Mouse (Mus musculus) layer of hippocampus, postnatal 36 days (tissue): ENCODE results near the gene Pot1b. TPM values are rescaled to one million over a fixed set of nuclear protein-coding genes. Genes with fewer than 3 reads are reported as not detected.

ENCODE experiments used
- DNase-seq, 2 experiments: peaks; one replicate each; pipeline ENCODE4 v3.0.0; 2022
- total RNA-seq, 2 experiments: library from RNA; stranded (reverse); gene quantifications; 2 replicates each; pipeline ENCODE4 v1.2.3; 2021

The Pot1b gene
- 1 to 10 TPM; 6.6 to 7.9 TPM for total RNA-seq

DNA sequence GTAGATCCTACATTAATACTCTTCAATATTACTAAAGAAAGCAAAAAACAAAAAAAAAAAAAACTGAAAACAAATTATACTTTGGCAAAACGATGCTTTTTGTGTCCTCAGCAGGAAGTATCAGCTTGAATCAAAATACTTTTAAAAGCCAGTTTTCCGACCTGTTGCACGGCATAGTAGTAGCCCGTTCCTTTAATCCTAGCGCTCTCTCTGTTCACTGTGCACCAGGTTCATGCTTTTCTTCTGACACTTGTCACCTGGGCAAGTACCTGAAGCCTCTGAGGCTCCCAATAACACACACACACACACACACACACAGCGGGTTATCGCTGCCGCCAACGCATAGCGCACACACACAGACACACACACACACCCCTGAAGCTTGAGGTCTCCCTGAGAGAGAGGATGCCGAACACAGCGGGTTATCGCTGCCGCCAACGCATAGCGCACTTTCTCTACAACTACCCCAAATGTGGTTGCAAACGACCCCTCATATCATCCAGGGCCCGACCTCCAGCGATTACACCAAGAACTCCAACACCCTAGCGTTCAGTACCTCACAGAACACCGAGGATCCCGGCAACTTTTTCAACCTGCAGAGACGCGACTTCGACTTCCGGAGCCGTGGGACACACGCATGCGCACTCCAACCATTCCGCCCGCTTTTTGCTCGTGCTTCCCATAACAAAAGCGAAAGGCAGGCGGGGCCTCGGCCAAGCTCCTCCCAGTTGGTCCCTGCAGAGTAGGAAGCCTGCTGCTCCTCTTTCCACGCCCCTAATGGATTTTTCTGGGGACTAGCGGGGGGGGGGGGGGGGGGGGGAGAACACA is at the start of gene Pot1b:
TSS of gene Pot1b (minus strand) at position 645 of the 828 bp plus-strand sequence.
- peak; percentile 94 to 95 for DNase-seq

DNA sequence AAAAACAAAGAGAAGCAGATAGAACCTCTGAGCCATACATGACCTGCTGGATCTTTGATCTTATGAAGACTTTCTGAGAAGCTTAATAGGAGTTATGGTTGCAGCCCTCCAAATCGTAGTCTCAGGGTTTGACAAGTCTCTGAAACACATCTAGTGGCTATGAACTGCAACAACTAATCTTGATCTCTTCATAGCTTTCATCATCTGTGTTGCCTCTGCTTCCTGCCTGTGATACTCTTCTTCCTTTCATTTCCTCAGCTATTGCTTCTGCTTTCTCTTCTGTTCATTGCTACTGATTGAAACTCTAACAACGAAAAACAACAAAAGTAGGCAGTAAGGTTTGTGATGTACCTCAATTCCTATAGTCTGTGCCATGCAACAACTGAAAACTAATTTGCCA is 38.7 kb upstream of the Pot1b start:
- DNase-seq, result no peak

DNA sequence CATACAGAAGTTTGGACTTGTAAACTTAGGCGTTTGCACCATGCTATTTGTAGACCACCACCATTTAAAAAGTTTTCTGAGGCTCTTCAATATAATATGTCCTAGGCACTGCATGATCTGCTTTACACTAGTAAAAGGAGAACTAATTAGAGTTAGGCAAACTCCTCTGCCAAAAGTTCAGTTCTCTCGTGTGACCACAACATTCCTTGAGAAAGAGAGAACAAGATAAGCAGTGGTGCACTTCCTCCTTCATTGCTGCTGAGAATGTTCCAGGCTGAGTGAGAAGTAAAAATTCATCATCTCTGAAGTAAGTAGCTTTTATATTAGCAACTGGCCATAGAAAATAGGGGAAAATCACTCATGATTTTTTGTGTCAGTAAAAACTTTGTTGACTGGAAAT is 37.4 kb upstream of the Pot1b start, which contains the start of gene Adgre4:
TSS of gene Adgre4 (plus strand) at position 199 of the 400 bp plus-strand sequence.
- DNase-seq, result no peak

DNA sequence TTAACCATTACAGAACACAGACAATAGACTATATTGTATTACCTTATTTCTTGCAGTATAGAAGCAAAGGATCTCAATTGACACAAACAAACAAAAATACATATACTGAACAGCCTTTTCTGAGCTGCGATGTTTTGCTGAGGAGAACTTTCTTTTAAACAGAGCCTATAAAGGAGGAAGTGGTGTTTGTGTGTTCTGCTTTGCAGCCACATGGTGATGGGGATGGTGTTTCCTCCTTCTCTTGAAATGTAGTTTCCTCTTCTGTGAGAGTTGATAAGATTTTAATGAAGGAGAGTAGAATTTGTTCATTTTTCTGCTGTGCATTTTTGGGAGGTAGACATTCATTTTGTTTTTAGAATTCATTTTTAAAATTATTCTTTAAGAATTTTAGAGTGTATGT is 24.2 kb upstream of the Pot1b start:
- no peak for DNase-seq

DNA sequence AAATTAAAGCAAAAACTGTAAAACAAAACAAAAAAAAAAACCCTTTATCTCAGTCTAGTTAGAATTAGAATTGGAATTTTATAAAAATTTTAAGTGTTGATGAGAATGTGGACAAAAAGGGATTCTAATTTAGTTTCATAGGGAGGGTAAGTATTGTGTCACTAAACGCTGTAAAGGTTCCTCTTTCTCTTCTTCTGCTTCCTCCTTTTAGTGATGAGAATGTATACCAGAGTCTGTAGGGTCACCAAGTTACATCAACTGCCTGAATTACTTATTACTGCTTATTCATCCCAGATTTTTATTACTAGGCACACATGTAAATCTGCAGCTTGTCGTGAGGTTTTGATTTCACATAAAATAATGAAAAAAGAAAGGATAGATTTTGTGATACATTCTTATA is 13.8 kb upstream of the Pot1b start:
- DNase-seq, result no peak

DNA sequence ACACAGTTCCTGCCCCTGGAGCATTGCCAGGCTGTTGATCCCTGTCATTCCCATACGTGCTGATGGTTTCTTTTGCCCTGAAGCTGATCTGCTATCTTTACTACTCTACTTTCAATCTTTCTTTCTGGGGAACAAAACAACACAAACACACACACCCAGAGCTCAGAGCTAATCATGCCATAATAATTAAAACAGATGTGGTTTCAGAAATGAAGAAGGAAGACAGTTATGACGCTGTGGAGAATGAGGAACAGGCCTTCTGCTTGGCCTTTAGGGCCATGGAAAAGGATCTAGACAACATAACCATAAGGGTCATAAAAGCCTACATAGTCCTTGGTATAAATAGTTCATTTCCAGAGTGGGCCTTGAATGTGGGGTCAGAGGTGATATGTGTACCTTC is 9.8 kb upstream of the Pot1b start:
- no peak for DNase-seq

DNA sequence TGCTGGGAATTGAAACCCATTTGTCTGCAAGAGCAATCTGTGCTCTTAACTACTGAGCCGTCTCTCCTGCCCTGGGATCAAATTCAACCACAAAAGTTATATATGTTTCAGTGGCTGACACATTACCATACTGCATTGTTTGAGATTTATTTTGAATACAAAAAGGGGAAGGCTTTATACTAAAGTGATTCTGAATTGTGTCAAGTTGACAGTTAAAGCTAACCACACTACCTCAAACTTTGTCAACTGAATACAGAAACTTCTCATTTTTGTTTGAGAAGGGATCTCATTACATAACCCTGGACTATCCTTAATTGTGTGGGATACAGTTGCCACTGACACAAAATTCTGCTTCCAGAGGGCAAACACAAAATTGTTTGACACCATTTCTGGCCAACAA is 8.8 kb upstream of the Pot1b start:
- no peak for DNase-seq

DNA sequence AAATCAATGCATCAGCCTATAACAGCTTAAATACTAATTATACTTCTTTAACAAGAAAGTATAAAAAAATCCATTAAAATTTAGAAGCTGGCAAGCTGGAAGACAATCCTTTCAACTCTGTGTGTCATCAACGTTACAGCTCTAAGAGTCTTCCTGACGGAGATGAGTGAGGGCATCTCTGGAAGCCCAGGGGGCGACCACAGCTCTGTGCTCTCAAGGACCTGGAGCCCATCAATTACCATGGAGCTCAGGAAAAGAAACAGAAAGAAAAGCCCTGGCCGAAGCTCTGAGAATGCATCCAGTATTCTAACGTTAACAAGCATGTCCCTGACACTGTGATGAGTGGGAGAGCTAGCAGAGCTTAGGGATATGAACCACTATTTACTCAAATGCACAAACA is 9.6 kb downstream of the Pot1b start:
- no peak for DNase-seq

DNA sequence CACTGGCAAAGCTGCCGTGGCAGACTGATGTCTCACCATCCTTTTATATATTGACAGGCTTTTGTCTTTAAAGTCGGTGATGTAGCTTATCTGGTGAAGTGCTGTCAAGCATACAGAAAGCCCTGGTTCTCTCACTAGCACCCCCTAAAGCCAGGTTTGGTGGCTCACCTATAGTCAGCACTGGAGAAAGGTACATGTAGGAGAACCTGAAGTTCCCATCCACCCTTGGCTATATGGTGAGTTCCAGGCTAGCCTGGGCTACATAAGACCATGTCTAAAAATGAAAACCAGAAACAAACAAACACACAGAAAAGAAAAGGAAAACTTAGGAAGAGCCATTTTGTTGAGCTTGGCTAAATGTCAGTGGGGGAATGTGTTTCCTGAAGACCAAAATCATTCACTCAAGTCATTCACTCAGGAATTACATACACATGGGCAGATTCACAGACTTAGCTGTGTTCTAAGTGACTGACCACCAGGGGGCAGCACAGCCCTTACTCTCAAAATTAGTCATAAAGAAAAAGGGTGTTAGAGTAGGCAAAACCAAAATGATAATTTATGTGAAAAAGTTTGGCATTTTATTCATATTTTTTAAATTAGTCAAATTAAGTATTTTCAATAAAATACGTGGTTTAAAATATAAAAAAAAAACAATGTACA is 10.1 kb downstream of the Pot1b start:
- DNase-seq, result peak; percentile 50 to 61

DNA sequence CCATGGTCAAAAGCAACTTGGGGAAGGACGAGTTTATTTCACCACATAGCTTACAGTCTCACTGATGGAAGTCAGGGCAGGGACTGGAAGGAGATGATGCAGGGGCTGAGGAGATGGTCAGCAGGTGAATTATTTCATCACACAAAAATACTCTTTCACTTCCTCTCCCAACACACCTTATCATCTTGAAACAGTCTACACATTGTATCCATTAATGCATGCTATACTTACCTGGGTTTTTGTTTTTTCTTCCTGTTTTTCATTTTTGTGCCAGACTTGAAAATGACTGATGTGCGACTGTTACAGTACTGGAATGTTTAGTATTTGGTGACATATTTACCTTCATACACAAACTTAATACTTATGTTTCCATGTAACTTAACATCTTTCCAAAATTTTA is 13.0 kb downstream of the Pot1b start:
- no peak for DNase-seq

DNA sequence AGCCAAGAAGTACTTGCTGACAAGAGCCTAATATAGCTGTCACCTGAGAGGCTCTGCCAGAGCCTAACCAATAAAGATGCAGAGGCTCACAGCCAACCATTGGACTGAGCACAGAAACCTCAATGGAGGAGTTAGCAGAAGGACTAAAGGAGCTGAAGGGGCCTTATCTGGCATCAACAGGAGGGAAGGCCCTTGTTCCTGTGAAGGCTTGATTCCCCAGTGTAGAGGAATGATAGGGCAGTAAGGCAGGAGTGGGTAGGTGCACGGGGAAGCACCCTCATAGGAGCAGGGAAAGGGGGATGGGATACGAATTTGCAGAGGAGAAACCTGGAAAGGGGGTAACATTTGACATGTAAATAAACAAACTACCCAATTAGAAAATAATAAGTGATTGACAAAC is 51.3 kb downstream of the Pot1b start:
- DNase-seq, result no peak

DNA sequence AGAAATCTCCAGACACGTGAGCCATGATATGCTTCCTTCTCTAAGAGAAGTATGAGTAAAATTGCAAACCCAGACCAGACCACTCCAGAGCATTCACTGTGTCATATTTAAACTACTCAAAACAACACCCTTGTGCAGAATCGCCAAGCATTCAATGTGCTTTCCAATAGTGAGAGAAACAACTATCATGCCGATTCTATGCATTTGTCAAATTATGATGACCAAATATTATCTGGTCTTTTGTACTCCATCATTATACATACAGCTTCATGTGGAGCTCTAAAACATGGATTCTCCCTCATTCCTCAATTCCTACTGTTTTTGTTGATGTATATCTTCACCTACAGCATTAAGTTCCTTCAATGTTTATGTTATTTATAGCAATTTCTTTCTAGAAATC is 87.3 kb downstream of the Pot1b start, which contains the start of gene Vmn2r118:
TSS of gene Vmn2r118 (minus strand) at position 101 of the 400 bp plus-strand sequence.
- DNase-seq, result no peak

Other genes with a start within 250 kb of the Pot1b start
- gene Vmn2r118, start 87.4 kb downstream of the Pot1b start, total RNA-seq, result not detected
- under 1 TPM in 1 of 2 experiments, not detected in 1; 0.18 TPM for gene Adgre4, start 37.4 kb upstream of the Pot1b start, total RNA-seq
- 1 to 10 TPM; 6.0 to 6.5 TPM for gene Zfp119a, start 166.3 kb upstream of the Pot1b start, total RNA-seq
- 1 to 10 TPM; 8.7 to 9.3 TPM for gene Zfp959, start 179.5 kb upstream of the Pot1b start, total RNA-seq
- gene Zfp119b, start 236.9 kb upstream of the Pot1b start, total RNA-seq, result 1 to 10 TPM; 3.4 to 5.4 TPM
- 1 to 10 TPM; 1.1 to 1.2 TPM for gene Ebi3, start 240.0 kb upstream of the Pot1b start, total RNA-seq
- 10 to 100 TPM; 17.4 to 20.5 TPM for gene Yju2, start 246.5 kb upstream of the Pot1b start, total RNA-seq